ENCODE assay signal across 14 mouse cellular contexts in the genomic region with DNA sequence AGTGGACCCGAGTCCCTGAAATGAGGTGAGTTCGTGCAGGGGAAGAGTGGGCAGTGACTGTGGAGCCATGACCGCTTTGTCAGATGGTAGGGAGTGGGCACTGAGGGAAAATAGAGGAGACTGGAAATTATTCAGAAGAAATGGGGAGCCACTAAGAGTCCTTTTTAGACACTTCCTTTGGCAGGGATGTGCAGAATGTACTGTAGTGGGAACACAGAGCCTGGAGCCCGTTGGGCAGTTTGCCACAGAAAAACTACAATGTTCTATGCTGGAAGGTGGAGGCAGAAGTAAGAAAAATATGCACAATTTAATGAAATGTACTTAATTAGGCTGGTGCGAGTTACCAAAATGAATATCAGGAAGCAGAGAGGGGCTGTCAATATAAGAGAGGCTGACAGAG. TPM values are rescaled to one million over a fixed set of nuclear protein-coding genes. Genes with fewer than 3 reads are reported as not detected.
"Had no signal": no experiment of that assay in that cellular context is flagged by ENCODE, and none has a peak within 500 bp of the region (broad histone marks: within the 10 kb centered on the region; RNA-seq: fewer than 3 reads in every experiment).

No protein-coding gene starts in this region.

- H3K27ac ChIP-seq: liver, embryonic 13.5 days; stomach, embryonic 15.5 days had no signal

- H3K4me3 ChIP-seq: liver, embryonic 13.5 days; stomach, embryonic 15.5 days had no signal

- DNase-seq: kidney, adult 18-20 months; kidney, adult 9 months; kidney, postnatal 14 days; kidney, postnatal 4 days; liver, embryonic 13.5 days; lung, adult 2 months; lung, postnatal 14 days; lung, postnatal 4 days; midbrain, embryonic 14.5 days; right cerebral cortex, postnatal 25 days; spleen, adult 18-20 months; thymus, postnatal 25 days had no signal

RNA-seq across cellular contexts. Expression of a gene that starts 43.5 kb away (rescaled TPM):
- total RNA-seq: megakaryocyte-erythroid progenitor cell, adult 5-6 weeks had no signal
